Mouse (Mus musculus) cerebellum, adult 8-10 months (tissue): Measurements from ENCODE around the gene Rars.
"Not testable (repeated sequence)": the region's sequence is repeated elsewhere in the genome, so short reads cannot be mapped to it uniquely, and the experiment has no call there.

Source experiments
- DNase-seq: peaks from one replicate; pipeline ENCODE4 v3.0.0; 2022

The Rars gene

DNA sequence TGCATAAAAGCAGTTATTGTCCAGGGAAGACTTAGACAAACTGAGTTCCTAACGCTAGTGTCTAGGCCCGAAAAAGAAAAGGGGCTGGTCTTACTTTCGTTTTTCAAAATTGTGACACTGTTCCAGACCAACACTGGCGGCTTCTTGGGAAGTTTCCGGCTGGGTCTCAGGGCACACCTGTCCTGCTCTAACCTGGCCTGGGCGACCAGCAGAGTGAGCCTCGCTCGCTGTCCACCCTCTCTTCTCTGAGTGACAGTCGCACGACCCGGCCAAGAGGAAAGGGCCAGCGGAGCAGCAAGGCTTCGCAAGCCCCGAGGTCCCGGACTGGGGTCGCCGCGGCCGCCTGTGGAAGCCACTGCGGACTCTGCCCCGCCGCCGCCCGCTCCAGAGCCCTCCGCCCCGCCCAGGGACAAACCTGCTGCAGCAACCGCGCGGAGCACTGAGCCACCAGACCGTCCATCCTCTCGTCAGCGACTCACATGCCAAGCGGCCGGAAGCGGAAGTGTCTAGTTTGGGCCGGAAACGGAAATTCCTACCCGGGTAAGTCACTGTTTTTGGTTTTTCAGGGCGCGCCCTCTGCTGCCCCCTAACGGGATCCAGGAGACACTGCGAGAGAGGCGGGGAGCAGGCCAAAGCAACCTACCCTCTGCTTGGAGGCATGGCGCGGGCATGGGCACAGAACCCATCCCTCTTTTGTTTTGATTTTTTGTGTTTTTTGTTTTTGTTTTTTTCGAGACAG, at the start of gene Rars:
Gene Rars (minus strand): TSS at position 485 of the 739 bp plus-strand sequence.
- peak; percentile 94 for DNase-seq

- no peak for DNase-seq
These were observed 48.5 kb upstream of the Rars start for GRCm38 (mm10) chr11:35882777-35883176.

- no peak for DNase-seq
These were observed 44.2 kb upstream of the Rars start for GRCm38 (mm10) chr11:35878559-35878897.

- DNase-seq: no peak
These were observed 43.6 kb upstream of the Rars start for GRCm38 (mm10) chr11:35877651-35878558.

DNA sequence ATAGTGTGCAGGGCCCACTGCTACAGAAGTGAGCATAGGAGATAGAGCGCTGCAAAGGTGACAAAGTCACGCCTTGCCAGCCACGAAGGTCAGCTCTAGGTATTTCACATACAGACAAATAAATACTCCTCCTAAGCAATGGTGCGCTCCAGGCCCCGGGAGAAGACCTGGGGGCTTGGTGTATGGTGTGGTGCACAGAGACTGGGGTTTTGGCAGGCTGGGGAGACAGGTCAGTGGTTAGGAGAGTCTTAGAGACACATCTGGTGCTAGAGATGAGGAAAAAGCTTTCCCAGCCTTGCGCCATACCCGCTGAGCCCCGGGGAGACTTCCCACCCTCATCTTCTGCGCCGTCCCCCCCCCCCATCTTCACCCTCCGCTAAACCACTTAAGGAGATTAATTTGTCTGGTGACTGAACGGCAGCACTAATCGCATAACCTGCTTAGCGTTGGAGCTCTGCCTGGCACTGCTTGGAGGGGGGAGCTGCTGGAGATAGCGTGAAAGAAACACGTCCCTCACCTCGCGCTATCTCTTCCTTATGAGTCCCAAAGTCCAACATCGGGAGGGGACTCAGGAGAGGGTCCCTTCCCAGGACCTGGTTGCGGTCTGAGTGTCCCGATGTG, 39.4 kb upstream of the Rars start:
- DNase-seq: no peak

- no peak for DNase-seq
These were observed 36.7 kb upstream of the Rars start for GRCm38 (mm10) chr11:35870961-35871360.

DNA sequence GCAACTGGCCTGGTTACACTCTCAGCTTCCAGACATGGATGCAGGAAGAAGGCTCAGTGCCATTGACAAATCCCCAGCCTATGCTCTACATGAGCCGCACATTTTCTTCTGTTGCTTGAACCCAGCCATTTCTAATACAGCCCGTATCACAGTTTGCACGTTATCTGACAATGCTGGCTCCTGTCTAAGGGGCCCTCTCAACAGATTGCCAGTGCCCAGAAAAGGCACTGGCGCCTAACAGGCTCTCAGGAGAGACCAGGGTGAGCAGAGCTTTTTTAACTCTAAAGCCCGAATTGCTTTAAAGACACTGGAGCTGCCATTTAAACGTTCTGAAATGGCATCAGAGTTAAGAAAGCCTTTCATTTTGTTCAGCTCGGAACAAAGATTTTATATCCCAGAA, 31.8 kb upstream of the Rars start:
- DNase-seq: no peak

DNA sequence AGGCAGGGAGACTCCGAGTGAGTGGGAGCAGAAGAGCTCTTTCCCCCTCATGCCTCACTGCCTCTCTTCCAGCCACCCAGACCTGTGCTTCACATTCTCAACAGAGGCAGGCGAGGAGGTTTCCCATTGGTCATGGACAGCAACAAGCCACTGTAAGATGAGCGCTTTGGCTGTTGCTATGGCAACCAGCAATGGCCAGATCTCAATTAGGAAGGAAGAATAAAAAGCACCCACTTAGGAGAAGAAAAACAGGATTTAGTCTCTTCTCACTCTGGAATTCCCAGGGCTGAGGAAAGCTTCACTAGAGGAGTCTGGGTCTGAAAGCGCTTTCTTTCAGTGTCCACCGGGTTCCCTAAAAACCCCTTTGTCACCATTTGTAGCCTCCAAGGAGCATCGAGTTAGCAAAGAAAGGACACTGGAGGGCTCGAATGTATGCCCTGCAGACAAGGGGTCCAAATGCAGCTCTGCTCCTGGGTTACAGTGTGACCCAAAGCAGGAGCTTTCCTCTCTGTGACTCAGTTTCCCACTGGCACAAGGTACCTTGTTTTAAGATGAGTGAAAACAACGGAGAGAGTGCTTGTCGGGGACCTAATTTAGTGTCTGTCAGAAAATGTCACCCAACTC, 30.8 kb upstream of the Rars start:
- DNase-seq: no peak

DNA sequence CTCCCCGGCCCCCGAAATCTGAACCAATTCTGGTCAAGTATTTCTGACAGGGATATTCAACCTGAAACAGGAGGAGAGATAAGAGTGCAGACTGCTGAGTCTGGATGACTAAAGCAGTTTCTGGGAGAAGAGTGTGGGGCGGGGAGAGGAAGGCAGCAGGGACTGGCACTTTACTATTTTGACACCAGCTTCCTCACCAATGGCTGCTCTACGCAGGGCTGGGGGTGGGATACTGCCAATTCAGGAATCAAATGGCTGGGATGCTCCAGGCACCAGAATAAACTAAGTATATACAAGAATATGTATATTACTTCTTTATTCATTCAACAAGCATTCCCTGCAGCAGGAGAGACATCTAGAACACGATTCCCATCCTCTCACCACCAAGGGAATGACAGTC, 29.3 kb upstream of the Rars start:
- no peak for DNase-seq

- DNase-seq: no peak
These were observed 23.2 kb upstream of the Rars start for GRCm38 (mm10) chr11:35857395-35858067.

GRCm38 (mm10) chr11:35856359-35857040, 22.2 kb upstream of the Rars start:
- DNase-seq: no peak

DNA sequence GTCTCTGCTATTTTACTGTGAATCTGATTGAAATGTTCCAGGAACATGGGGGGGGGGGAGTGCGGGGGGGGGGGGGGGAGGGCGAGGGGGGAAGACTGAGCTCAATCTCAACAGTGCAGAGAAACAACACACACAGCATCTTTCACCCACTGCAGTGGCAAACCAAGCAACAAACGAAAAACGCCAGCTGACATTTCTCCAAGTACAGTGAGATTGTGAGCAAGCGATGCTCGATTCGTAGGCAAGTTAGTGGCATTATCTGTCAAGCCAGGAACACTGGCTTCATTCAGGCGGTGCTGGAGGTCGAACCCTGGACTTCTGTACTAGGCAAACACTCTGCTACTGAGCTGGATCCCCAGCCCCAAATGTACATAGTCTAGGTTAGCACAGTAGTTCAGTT, 21.3 kb upstream of the Rars start:
- DNase-seq: no peak

DNA sequence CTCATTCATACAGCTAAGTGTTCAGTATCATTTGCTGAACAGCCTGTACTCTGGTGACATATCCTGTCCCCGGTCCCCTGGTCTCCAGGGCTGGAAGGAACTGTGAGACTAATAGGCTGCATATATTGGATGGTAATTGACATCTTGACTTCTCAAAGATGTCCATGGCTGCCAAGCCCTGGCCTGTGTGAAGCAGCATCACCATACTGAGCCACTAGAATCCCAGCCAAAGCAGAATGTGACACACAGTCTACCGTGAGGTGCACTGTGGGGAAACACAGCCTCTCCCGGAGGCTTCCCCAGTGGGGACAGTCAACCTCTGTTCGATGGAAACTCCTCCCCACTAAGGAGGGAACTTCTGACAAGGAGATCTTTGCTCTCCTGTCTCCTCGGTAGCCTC, 20.6 kb upstream of the Rars start:
- DNase-seq: no peak

DNA sequence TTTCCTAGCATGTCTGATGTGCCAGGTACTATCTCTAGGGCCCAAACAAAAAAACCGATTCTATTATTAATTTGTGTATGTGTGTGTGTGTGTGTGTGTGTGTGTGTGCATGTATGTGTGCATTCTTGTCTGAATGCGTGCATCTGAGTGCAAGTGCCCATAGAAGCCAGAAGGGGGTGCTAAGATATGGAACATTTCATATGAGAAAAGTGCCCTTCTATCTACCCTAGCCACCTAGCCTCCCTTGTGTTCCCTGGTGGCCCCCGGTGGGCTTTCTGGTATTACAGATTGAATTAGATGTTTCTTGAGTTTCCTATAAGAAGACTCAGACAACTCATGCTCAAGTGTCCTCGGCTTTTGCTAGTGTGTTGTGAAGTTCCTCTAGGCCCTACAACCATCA, 19.3 kb upstream of the Rars start:
- no peak for DNase-seq

DNA sequence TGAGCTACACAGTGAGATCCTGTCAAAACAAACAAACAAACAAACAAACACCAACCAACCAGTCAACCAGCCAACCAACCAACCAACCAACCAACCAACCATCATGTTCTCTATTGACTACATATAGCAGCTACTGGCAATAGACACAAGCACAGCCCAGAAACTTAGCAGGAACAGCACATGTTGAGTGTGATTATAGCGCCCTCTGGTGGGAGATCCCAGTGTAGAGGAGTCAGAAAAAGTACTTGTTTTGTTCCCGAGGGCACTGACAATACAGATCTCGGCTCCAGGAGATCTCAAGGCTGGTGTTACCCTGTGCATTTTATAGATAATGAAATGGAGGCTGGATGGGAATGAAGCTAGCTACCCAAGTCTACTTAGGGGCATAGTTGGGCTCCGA, 18.4 kb upstream of the Rars start:
- peak; percentile 26 for DNase-seq

- DNase-seq: no peak
These were observed 10.0 kb upstream of the Rars start for GRCm38 (mm10) chr11:35844299-35844698.

GRCm38 (mm10) chr11:35842560-35842959, 8.3 kb upstream of the Rars start:
- not testable (repeated sequence) for DNase-seq

DNA sequence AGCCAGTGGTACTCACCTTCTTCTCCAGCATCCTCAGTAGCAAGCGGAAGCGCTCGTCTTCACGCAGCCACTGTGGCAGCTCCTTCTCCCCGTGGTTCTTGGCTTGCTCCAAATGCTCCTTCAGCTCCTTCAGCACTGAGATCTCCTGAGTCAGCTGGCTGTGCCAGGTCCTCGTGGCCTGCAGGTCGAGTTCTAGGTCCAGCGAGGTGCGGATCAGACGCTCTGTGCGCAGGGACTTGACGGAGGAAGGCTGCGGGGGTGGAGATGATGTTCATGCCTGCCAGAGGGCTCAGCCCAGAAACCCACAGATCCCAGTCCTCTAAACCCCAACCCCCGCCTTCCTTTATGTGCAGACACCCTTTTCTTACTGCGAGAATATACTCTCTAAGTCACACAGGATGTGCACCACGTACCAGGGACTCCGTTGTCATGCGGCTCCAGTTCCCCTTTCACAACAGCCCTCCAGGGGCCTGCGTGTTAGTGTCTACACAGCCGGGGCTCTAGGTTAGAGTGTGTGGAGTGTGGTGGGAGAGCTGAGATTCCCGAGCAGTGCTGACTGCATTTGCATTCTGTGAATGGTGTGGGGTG, 7.5 kb upstream of the Rars start:
- no peak for DNase-seq

GRCm38 (mm10) chr11:35840806-35841205, 6.5 kb upstream of the Rars start:
- not testable (repeated sequence) for DNase-seq

GRCm38 (mm10) chr11:35840282-35840681, 6.0 kb upstream of the Rars start:
- no peak for DNase-seq
